Mouse (Mus musculus) heart, adult 18-20 months (tissue): ENCODE results near the gene Pik3cd. TPM values are rescaled to one million over a fixed set of nuclear protein-coding genes. Genes with fewer than 3 reads are reported as not detected.
"Not testable (repeated sequence)": the region's sequence is repeated elsewhere in the genome, so short reads cannot be mapped to it uniquely, and the experiment has no call there.

Experiments used
- DNase-seq, 2 experiments: peaks; one replicate each; pipeline ENCODE4 v3.0.0; 2021 to 2022; ENCODE audit warnings: mixed read lengths in 1 of 2
- total RNA-seq, 2 experiments: library from RNA; stranded (reverse); gene quantifications; 2 replicates each; pipeline ENCODE4 v1.2.3; 2021

Pik3cd gene
- total RNA-seq, 2 experiments from 2014 or later = 3.5 to 5.6 TPM

- DNase-seq = peak; percentile 72 to 88
Observed at GRCm38 (mm10) chr4:149650493-149651193, 51.7 kb downstream of the Pik3cd start.

- no peak for DNase-seq
Observed at GRCm38 (mm10) chr4:149648031-149648805, 54.2 kb downstream of the Pik3cd start.

GRCm38 (mm10) chr4:149645761-149646160 is 56.6 kb downstream of the Pik3cd start:
- DNase-seq = no peak

- DNase-seq = no peak
Observed at GRCm38 (mm10) chr4:149641956-149642355, 60.4 kb downstream of the Pik3cd start.

GRCm38 (mm10) chr4:149641400-149641799 is 61.0 kb downstream of the Pik3cd start:
- DNase-seq = no peak

GRCm38 (mm10) chr4:149640831-149641230 is 61.5 kb downstream of the Pik3cd start:
- no peak for DNase-seq

- peak; percentile 40 to 60 for DNase-seq
Observed at GRCm38 (mm10) chr4:149637942-149638341, 64.4 kb downstream of the Pik3cd start.

GRCm38 (mm10) chr4:149635915-149636415 is 66.4 kb downstream of the Pik3cd start:
- no peak for DNase-seq

- no peak for DNase-seq
Observed at GRCm38 (mm10) chr4:149634966-149635365, 67.4 kb downstream of the Pik3cd start.

- no peak for DNase-seq
Observed at GRCm38 (mm10) chr4:149634157-149634556, 68.2 kb downstream of the Pik3cd start.

- DNase-seq = no peak
Observed at GRCm38 (mm10) chr4:149632670-149633307, 69.6 kb downstream of the Pik3cd start.

GRCm38 (mm10) chr4:149628810-149629209 is 73.6 kb downstream of the Pik3cd start:
- peak in 1 of 2 experiments; percentile 27 for DNase-seq

- DNase-seq = peak; percentile 32 to 58
Observed at GRCm38 (mm10) chr4:149628372-149628771, 74.0 kb downstream of the Pik3cd start.

GRCm38 (mm10) chr4:149626809-149627208 is 75.6 kb downstream of the Pik3cd start:
- DNase-seq = no peak

GRCm38 (mm10) chr4:149623711-149624110 is 78.7 kb downstream of the Pik3cd start:
- DNase-seq = no peak

GRCm38 (mm10) chr4:149621286-149621685 is 81.1 kb downstream of the Pik3cd start:
- DNase-seq = no peak

GRCm38 (mm10) chr4:149619988-149620387 is 82.4 kb downstream of the Pik3cd start:
- DNase-seq = no peak

GRCm38 (mm10) chr4:149616999-149617398 is 85.4 kb downstream of the Pik3cd start:
- not testable (repeated sequence) for DNase-seq

- DNase-seq = no peak
Observed at GRCm38 (mm10) chr4:149614869-149615268, 87.5 kb downstream of the Pik3cd start.

GRCm38 (mm10) chr4:149613497-149613896 is 88.9 kb downstream of the Pik3cd start:
- not testable (repeated sequence) for DNase-seq

GRCm38 (mm10) chr4:149611376-149612044 is 90.9 kb downstream of the Pik3cd start:
- DNase-seq = peak in 1 of 2 experiments; percentile 78
